ENCODE assay signal across 8 mouse cellular contexts in the genomic region with DNA sequence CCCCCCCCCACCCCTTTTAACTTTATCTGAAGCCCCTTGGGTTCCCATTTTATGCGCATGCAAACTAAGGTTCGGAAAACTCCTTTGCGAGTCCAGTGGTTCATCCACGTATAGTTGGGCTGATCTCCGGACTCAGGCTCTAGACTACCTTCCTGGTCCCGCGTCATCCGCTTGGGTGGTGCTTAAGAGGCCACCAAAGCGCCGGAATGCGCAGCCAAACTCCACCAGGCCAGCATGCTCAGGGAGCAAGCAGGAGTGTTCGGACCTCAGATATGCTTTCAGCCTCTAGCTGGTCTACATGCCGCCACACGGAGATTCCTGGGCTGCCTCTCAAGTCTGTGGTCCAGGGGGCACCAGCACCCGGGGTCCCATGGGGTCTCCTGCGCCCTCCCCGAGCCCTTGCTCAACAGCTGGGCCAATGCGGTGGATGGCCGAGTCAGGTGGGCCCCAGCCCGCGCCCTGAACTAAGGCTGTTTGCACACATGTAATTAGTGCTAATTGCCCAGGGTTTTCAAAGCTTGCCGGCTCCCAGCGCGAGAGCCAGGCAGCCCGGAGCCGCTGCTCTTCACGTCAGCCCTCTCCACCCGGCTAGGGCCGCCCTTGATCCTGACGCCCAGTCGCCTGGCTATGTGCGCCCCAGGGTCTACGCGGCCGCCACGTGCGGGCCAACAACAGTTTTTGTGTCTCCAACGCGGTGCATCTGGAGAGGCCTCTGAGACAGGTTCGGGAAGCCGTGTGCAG.
A peak's percentile ranks its signal among the peaks of the same experiment; 100 is the strongest.
DNase-seq lines count a peak whose midpoint lies in the region; ATAC-seq and TF ChIP-seq lines count a peak whose summit lies in the region.

No protein-coding gene starts in this region.

- WGBS in heart, embryonic 15.5 days, result 7% methylated on average over 41 of the region's 41 CpGs
- WGBS in hindbrain, postnatal 0 days, result 3% methylated on average over 41 of the region's 41 CpGs
- WGBS in midbrain, postnatal 0 days, result 4% methylated on average over 41 of the region's 41 CpGs

- peak overlapping the region; percentile 28; the same call in 1 of the 2 replicates for H3K9ac ChIP-seq in heart, embryonic 15.5 days
- H3K9ac ChIP-seq in hindbrain, postnatal 0 days (replicated peaks; ENCODE audit: low read length), result no peak overlapping the region
- H3K9ac ChIP-seq in midbrain, postnatal 0 days (replicated peaks; ENCODE audit: low read length, poor library complexity, severe bottlenecking), result no peak overlapping the region

- H3K4me3 ChIP-seq in heart, embryonic 15.5 days, result peak overlapping the region; percentile 35
- H3K4me3 ChIP-seq in hindbrain, postnatal 0 days (ENCODE audit: low read length), result peak overlapping the region; percentile 21
- H3K4me3 ChIP-seq in midbrain, postnatal 0 days (ENCODE audit: low read depth, low read length), result peak overlapping the region; percentile 36

- peak overlapping the region; percentile 59 for H3K4me2 ChIP-seq in heart, embryonic 15.5 days
- peak overlapping the region; percentile 48 for H3K4me2 ChIP-seq in hindbrain, postnatal 0 days (ENCODE audit: low read depth, low read length)
- H3K4me2 ChIP-seq in midbrain, postnatal 0 days (ENCODE audit: low read depth, low read length, poor library complexity, severe bottlenecking), result peak overlapping the region; percentile 59

- peaks cover 70% of the 10 kb centered on the region for H3K27me3 ChIP-seq in heart, embryonic 15.5 days
- peaks cover 18% of the 10 kb centered on the region for H3K27me3 ChIP-seq in hindbrain, postnatal 0 days (ENCODE audit: insufficient read depth, low read length)
- H3K27me3 ChIP-seq in midbrain, postnatal 0 days (ENCODE audit: insufficient read depth, low read length), result peaks cover 35% of the 10 kb centered on the region

- ATAC-seq in heart, embryonic 15.5 days (replicated peaks; ENCODE audit: insufficient number of reproducible peaks, insufficient read depth, low FRiP score, low read depth), result no peak
- ATAC-seq in hindbrain, postnatal 0 days, result peak; percentile 33
- ATAC-seq in midbrain, postnatal 0 days (ENCODE audit: low FRiP score), result peak; percentile 36; the same call in 1 of the 2 replicates

- TF ChIP-seq POLR2A in brain, embryonic 14.5 days (IDR thresholded peaks at IDR 0.05; ENCODE audit: borderline replicate concordance, extremely low read depth, insufficient read depth, insufficient read length, poor library complexity, severe bottlenecking), result no peak

- peaks cover 15% of the 10 kb centered on the region for H3K4me1 ChIP-seq in heart, embryonic 15.5 days (replicated peaks)
- H3K4me1 ChIP-seq in hindbrain, postnatal 0 days (ENCODE audit: insufficient read depth, low read length), result 0 out of 2 replicates have a peak, but pooled peaks cover 6% of the 10 kb centered on the region
- peaks cover 4% of the 10 kb centered on the region; the same call in 1 of the 2 replicates for H3K4me1 ChIP-seq in midbrain, postnatal 0 days (ENCODE audit: insufficient read depth, low read length)

- H3K27ac ChIP-seq in heart, embryonic 15.5 days, result no peak overlapping the region
- no peak overlapping the region for H3K27ac ChIP-seq in hindbrain, postnatal 0 days
- H3K27ac ChIP-seq in midbrain, postnatal 0 days (ENCODE audit: low read depth, low read length), result no peak overlapping the region

- DNase-seq in heart, postnatal 36 days, result no peak
- peak; percentile 59 for DNase-seq in brain, embryonic 14.5 days (ENCODE audit: low read depth)
- no peak for DNase-seq in hindbrain, postnatal 0 days (ENCODE audit: low spot score)
- DNase-seq in midbrain, postnatal 0 days (ENCODE audit: low spot score), result no peak
- DNase-seq in adrenal gland, adult 2 months, result no peak
- DNase-seq in thymus, postnatal 14 days, result no peak
- no peak for DNase-seq in layer of hippocampus, postnatal 36 days

- H3K36me3 ChIP-seq in heart, embryonic 15.5 days, result no peaks in the 10 kb centered on the region
- no peaks in the 10 kb centered on the region for H3K36me3 ChIP-seq in hindbrain, postnatal 0 days (ENCODE audit: insufficient read depth, low read length)
- H3K36me3 ChIP-seq in midbrain, postnatal 0 days (ENCODE audit: insufficient read depth, low read length), result no peaks in the 10 kb centered on the region

- intact Hi-C loops in heart, postnatal 36 days (cut with DNase I), result loop anchor here (2.0 to 10.0 kb wide), 2 partner anchors 242 to 418 kb away; partner anchors contain the start of genes Foxd2 and Pdzk1ip1

- no peak for TF ChIP-seq CTCF in brain, embryonic 14.5 days (IDR thresholded peaks at IDR 0.05; ENCODE audit: borderline replicate concordance, extremely low read depth, insufficient read depth, insufficient read length)
- no peak for TF ChIP-seq CTCF in hindbrain, postnatal 0 days (IDR thresholded peaks at IDR 0.05; ENCODE audit: low read depth)
- TF ChIP-seq CTCF in midbrain, postnatal 0 days (IDR thresholded peaks at IDR 0.05), result no peak

- no peaks in the 10 kb centered on the region for H3K9me3 ChIP-seq in heart, embryonic 15.5 days (replicated peaks)
- no peaks in the 10 kb centered on the region for H3K9me3 ChIP-seq in hindbrain, postnatal 0 days (ENCODE audit: low read length)
- H3K9me3 ChIP-seq in midbrain, postnatal 0 days (ENCODE audit: low read length), result no peaks in the 10 kb centered on the region
